Mouse (Mus musculus) liver, embryonic 14.5 days (tissue): Measurements from ENCODE around the gene Rgs11.

Source experiments
- CTCF ChIP-seq: IDR thresholded peaks from 2 replicates; pipeline ENCODE4 v1.5.1; 2016; ENCODE audit warnings: antibody characterized with exemption, low read depth, control low read depth
- EP300 ChIP-seq: IDR thresholded peaks from 2 replicates; pipeline ENCODE4 v1.6.1; 2016; ENCODE audit warnings: antibody characterized with exemption, low read depth

GRCm38 (mm10) chr17:26251886-26252538 lies 49.3 kb downstream of the Rgs11 start:
- TF ChIP-seq CTCF (no peak), EP300 (no peak)
